16 mouse cellular contexts compared by ENCODE assay signal in the genomic region with DNA sequence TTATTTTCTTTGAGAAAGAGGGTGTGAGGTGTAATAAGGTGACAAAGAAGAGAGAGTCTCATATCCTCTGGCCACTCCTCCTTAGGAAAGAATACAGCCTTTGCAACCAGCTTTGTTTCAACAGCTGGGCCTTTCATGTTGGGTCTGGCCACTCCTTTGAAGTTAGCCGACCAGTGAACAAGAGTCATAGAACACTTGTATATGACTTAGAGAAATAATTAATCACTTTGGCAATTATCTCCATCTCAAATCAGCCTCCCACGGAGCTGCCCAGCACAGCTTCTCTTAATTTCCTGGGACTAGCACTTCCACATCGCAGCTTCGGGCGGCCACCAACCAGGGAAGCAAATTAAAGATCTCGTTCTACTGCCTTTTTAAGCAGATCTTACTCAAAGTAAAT.
"Had no signal": no experiment of that assay in that cellular context is flagged by ENCODE, and none has a peak within 500 bp of the region (broad histone marks: within the 10 kb centered on the region; RNA-seq: fewer than 3 reads in every experiment).

No protein-coding gene starts in this region.

- H3K9me3 ChIP-seq: midbrain, embryonic 13.5 days; midbrain, embryonic 15.5 days; neural tube, embryonic 13.5 days; stomach, embryonic 15.5 days had no signal

- H3K4me2 ChIP-seq: midbrain, embryonic 11.5 days; midbrain, embryonic 13.5 days; midbrain, embryonic 15.5 days; neural tube, embryonic 13.5 days; stomach, embryonic 15.5 days had no signal

- DNase-seq: liver, postnatal 0 days; lung, adult 2 months; lung, postnatal 10 days; lung, postnatal 36 days; right cerebral cortex, postnatal 14 days; thymus, adult 2 months; thymus, postnatal 25 days; thymus, postnatal 4 days had no signal

- H3K27me3 ChIP-seq: megakaryocyte, embryonic 14.5 days; midbrain, embryonic 13.5 days; midbrain, embryonic 15.5 days; neural tube, embryonic 13.5 days; stomach, embryonic 15.5 days had no signal

- ATAC-seq: liver, postnatal 0 days; midbrain, embryonic 13.5 days; midbrain, embryonic 15.5 days had no signal

- H3K36me3 ChIP-seq: midbrain, embryonic 13.5 days; midbrain, embryonic 15.5 days; neural tube, embryonic 13.5 days; stomach, embryonic 15.5 days had no signal

- H3K27ac ChIP-seq: macrophage; midbrain, embryonic 13.5 days; midbrain, embryonic 15.5 days; neural tube, embryonic 13.5 days; stomach, embryonic 15.5 days; stomach, postnatal 0 days had no signal

- H3K4me3 ChIP-seq: megakaryocyte, embryonic 14.5 days; midbrain, embryonic 13.5 days; midbrain, embryonic 15.5 days; neural tube, embryonic 13.5 days; stomach, embryonic 15.5 days had no signal

- H3K9ac ChIP-seq: liver, postnatal 0 days; midbrain, embryonic 13.5 days; midbrain, embryonic 15.5 days; neural tube, embryonic 13.5 days; stomach, embryonic 15.5 days had no signal

- H3K4me1 ChIP-seq: megakaryocyte, embryonic 14.5 days; midbrain, embryonic 13.5 days; midbrain, embryonic 15.5 days; neural tube, embryonic 13.5 days; stomach, embryonic 15.5 days had no signal
